Mouse (Mus musculus) right cerebral cortex, postnatal 4 days (tissue): ENCODE data around the gene Nell1.

Experiments
- DNase-seq: peaks from one replicate; pipeline ENCODE4 v3.0.0-alpha.2; 2022

Nell1 gene

GRCm38 (mm10) chr7:50053704-50054103 is 79.0 kb downstream of the Nell1 start:
- DNase-seq: no peak

DNA sequence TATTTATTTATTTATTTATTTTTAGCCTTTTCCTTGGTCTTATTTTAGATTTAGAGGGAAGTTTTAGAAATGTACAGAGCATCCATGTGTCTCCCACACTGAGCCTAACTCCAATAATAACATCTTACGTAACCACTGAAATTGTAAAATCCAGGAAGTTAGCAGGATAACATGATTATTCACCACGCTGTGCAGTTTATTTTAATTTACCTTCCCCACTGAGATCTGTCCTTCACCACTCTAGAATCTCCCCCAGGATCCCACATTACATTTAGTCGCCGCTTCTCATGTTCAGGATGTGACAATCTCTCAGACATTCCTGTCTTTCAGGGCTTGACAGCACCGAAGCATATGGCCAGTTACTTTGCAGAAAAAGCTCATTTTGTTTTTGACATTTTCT is 119.8 kb downstream of the Nell1 start:
- DNase-seq: no peak

GRCm38 (mm10) chr7:50105612-50106321 is 131.1 kb downstream of the Nell1 start:
- no peak for DNase-seq

- DNase-seq: no peak
These were observed 132.6 kb downstream of the Nell1 start for GRCm38 (mm10) chr7:50107261-50107660.

GRCm38 (mm10) chr7:50118348-50118747 is 143.7 kb downstream of the Nell1 start:
- DNase-seq: no peak

- no peak for DNase-seq
These were observed 163.0 kb downstream of the Nell1 start for GRCm38 (mm10) chr7:50137706-50138105.

DNA sequence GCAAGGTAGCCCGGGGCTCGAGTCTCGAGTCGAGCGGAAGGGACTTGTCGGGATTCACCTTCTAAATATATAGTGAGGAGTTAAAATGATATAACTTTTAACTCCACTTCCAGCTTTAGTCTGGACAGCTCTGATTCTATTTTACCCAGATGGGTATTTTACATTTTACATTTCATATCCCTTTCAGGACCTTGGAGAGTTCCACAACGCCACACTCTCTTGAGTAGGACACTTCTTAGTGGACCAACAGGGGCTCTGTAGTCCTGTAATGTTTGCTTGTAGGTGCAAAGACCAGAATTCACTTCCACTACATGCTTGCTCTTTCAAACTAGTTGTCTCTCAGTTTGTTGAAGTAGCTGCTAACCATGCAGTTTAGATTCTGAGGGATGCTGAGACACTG is 174.7 kb downstream of the Nell1 start:
- DNase-seq: no peak

GRCm38 (mm10) chr7:50150838-50151237 is 176.2 kb downstream of the Nell1 start:
- no peak for DNase-seq

DNA sequence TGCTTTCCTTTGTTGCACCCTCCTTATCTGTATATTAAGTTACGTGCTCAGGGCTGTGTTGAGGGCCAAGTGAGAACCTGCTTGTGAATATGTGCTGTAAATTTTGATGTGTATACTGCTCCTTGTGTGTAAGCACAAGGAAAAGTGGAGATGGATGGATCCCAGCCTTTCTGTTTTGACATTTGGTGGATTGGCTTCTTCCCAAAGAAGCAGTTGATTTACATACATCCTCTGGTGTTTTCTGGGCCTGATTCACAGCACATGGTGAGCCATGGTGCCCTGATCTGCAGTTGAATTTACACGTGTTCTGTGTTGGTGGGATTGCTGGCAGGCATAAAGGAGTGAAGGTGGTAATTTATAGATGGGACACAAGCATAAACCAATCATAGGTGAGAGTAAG is 179.0 kb downstream of the Nell1 start:
- no peak for DNase-seq

DNA sequence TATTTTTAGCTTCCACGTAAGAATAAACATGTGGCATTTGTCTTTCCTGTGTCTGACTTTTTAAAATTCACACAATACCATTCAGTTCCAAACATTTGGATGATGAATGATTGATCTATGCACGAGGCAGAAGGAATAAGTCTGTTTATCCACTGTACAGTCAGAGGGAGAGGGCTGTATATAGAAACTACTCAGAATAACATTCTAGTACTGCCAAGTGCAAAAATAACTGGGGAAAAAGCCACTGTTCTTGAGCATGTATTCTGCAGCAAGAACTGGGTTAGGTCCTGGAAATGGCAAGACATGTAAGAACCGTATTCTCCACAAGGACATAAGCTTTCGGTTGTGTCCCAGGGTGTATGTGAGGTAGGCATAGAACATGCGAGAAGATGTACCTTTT is 187.9 kb downstream of the Nell1 start:
- no peak for DNase-seq

- DNase-seq: no peak
These were observed 194.1 kb downstream of the Nell1 start for GRCm38 (mm10) chr7:50168778-50169177.

DNA sequence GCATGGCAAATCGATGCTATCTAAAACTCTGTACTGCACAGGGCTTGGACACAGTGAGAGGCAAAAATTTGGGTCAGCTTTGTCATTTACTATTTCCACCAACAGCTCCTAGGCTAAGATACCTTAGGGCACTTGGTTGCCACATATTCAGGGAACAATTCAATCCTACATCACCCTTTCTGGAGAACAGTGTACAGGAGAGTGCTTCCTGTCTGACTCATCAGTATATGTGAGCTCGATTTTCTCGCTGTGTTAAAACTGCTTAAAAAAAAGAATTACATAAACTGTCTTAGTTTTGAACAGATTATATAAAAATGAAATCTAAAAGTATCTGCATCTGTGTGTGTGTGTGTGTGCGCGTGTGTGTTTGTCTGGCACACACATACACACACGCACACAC is 211.6 kb downstream of the Nell1 start:
- no peak for DNase-seq

DNA sequence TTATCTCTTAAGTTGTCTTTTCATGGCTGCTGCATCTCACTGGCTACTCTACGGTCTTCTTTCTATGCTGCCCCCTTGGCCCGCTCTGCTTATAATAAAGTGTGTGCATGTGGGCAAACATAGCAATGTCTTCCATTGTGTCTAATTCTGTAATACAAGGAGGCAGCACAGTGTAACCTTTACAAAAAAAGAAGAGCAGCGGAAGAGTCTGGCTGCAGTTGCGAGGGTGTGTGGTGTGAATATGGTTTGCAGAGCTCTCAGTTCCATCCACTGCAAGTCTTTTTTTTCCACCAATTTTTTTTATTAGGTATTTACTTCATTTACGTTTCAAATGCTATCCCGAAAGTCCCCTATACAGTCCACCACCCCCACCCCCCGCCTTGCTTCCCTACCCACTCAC is 219.3 kb downstream of the Nell1 start:
- no peak for DNase-seq

DNA sequence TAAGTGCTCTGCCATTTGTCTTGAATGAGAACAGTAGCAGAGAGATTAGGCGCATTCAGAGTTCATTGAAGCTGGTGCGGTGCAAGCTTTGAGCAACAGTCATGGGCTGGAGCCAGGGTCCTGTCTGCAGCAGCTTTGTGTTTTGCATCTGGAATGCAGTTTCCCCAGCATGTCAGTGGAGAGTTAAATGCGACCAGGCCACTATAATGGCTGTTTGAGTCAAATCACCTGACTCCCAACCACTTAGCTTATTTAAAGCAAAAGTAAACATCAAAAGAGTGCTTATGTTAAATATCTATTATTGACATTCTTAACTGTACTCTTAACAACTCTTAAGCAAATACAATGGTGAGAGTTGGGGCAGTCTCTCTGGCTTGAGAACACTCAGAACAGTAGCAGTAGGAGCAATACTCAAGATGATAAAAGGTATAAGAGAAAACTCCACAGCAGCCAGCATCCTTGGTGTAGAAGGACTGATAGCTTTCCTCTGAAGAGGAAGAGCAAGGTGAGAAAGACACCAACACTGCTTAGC is 220.5 kb downstream of the Nell1 start:
- DNase-seq: no peak

DNA sequence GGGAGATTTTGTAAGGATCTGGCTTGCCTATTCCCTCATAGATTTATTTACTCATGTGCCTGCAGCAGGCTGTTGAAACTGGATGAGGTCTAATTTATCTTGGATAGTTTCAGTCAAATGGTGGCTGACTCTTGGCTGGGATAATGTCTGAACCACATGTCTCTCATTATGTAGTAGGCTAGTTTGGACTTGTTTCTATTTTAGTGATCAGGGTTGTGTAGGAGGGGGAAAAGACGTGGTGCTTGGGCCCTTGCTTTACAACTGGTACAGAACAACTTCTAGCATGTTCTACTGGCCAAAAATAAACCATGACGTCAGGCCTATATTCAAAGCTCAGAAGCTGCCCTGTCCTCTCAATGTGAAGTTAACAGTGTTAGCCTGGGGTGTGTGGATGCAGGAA is 230.6 kb downstream of the Nell1 start:
- DNase-seq: no peak

- no peak for DNase-seq
These were observed 236.1 kb downstream of the Nell1 start for GRCm38 (mm10) chr7:50210678-50211251.

- DNase-seq: no peak
These were observed 247.2 kb downstream of the Nell1 start for GRCm38 (mm10) chr7:50221849-50222248.

- no peak for DNase-seq
These were observed 252.0 kb downstream of the Nell1 start for GRCm38 (mm10) chr7:50226621-50227020.

- DNase-seq: no peak
These were observed 253.6 kb downstream of the Nell1 start for GRCm38 (mm10) chr7:50228273-50228672.

- no peak for DNase-seq
These were observed 266.5 kb downstream of the Nell1 start for GRCm38 (mm10) chr7:50241213-50241612.

DNA sequence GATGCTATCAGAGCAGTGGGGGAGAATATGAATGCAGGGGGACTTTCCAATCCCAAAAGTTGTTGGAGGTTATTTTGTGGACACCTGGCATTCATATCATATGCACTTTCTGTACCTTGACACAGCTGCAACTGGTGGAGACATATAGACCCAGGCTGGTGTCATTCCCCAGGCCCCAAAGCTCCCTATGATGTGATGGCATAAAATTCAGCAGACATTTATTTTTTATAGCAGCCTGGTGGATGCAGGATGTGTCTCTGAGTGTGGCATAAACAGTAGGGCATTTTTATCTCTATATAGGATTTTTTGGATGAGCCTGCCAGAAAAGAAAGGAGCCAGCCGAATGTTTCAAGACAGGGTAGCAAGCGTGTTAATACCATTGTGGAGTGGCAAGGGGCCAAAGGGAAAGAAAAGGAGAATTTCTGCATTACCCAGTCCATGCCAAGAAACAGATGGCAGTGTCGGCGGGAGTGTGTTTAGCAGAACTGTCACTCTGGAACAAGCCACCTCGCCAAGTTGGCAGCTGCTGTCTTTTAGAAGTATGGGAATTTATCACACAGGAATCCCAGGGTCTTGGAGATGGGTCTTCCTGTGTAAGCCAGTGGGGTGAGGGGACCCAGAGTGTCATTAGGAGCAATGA is 267.1 kb downstream of the Nell1 start:
- peak; percentile 81 for DNase-seq

DNA sequence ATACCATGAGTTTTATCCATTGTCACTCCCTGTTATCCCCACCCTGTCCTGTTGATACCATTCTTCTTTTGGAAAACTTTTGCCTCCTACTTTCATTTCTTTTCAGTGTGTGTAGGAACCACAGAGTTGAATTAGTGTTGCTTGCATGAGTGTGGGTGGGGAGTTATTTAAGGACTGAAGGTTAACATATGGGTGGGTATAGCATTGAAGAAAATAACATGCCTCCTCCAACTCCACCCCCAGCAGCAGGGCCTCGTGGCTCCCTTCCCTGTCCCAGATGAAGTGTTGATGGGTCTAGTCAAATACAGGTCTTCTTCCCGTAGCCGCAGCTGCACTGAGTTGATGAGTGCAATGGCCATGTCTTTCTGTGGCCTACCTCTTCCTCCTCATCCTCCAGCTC is 278.5 kb downstream of the Nell1 start:
- no peak for DNase-seq

DNA sequence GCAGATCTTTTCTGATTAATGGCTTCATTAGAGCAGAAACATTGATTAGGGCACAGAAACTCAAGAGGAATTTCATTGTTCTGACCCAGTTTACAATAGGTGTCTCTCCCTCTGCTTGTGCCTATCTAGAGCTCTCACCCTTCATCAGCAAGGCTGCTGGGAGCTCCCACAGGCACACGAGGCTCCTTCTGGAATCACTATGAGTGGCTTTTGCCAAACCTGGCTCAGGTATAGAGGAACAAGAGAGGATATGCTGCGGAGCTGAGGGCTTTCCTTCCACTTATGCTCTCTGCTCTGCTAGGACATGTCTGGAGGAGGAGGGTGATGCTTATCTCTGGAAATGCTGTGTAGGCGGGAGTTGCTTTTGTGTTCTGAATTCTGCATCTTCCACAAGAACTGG is 285.4 kb downstream of the Nell1 start:
- no peak for DNase-seq

DNA sequence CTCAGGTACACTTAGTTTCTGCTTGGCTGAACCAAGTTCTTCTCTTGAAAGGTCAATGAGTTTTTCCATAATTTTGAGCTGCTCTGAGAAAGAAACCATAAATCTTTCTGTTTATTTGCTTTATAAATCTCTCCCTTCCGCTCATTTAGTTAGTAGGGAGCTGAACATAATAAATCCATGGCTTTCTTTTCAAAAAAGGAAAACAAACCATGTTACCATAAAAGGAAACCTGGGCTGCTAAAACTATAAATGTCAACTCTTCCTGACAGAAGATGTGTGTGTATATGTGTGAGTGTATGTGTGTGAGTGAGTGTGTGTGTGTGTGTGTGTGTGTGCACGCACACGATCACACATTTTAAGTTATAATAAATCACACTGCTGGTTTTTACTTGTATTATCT is 320.8 kb downstream of the Nell1 start:
- no peak for DNase-seq
